Mouse (Mus musculus): Measurements from ENCODE around the gene Crip3.

DNA sequence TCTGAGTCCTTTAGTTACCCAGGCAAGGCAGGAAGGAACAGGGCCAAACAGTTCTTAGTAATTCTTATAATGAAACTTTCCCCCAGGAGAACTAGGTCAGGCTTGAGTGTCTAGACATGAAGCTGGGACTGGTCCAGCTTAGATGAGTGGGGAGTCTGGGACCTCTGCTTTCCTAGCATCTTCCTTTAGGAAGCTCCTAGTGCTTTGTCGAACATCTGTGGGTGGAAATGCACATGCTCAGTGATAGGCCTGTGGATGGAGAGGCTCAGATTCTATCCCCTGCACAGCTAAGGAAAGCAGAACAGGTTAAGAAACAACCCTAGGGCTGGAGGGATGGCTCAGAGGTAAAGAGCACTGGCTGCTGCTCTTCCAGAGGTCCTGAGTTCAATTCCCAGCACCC, 34.1 kb upstream of the Crip3 start:
- no peak for TF ChIP-seq CEBPB (IDR thresholded peaks at IDR 0.05; ENCODE audit: low read depth)
- no peak for TF ChIP-seq CTCF (IDR thresholded peaks at IDR 0.05; ENCODE audit: control insufficient read depth, insufficient read depth, insufficient read length)
- no peak for TF ChIP-seq USF1 (IDR thresholded peaks at IDR 0.05; ENCODE audit: low read depth)
- TF ChIP-seq MYOG (IDR thresholded peaks at IDR 0.05; ENCODE audit: control insufficient read depth, extremely low read depth, insufficient read length): no peak
- TF ChIP-seq FOSL1 (IDR thresholded peaks at IDR 0.05; ENCODE audit: insufficient read depth, low read length, poor library complexity, severe bottlenecking): no peak

All from C2C12 (cell line).